Mouse (Mus musculus) heart, postnatal 4 days (tissue): ENCODE measurements around the gene Sik3. TPM values are rescaled to one million over a fixed set of nuclear protein-coding genes. Genes with fewer than 3 reads are reported as not detected.

Experiments
- DNase-seq: peaks from one replicate; pipeline ENCODE4 v3.0.0; 2021
- total RNA-seq, 2 experiments: library from RNA; stranded (reverse); gene quantifications; 2 replicates each; pipeline ENCODE4 v1.2.3; 2021

The Sik3 gene
- total RNA-seq, 2 experiments from 2014 or later: 64.6 to 66.9 TPM

DNA sequence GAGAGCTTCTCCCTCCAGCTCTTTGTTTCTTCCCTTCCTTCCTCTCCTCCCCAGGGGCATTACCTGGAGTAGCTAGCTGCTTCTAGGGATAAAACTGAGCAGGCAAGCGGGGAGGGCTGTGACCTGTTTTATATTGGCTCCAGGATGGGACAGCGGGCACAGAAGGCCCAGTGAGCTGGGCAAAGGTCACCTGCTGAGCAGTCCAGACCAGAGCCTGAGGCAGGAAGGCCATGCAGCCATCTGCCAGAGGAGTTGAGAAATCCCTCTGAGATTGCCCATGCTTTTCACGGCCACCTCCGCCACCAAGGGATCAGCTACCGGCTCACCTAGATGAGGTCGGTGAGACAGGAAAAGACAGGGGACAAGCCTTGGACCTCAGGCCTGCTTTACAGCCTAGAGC lies 222.6 kb downstream of the Sik3 start:
- DNase-seq: no peak

DNA sequence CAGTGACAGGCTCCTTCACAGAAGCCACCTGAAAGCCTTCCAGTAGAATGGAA lies 222.8 kb downstream of the Sik3 start, which contains the start of gene Apoc3:
Gene Apoc3, minus strand, starts transcription at position 41 of the 53 bp plus-strand sequence.
- no peak for DNase-seq

DNA sequence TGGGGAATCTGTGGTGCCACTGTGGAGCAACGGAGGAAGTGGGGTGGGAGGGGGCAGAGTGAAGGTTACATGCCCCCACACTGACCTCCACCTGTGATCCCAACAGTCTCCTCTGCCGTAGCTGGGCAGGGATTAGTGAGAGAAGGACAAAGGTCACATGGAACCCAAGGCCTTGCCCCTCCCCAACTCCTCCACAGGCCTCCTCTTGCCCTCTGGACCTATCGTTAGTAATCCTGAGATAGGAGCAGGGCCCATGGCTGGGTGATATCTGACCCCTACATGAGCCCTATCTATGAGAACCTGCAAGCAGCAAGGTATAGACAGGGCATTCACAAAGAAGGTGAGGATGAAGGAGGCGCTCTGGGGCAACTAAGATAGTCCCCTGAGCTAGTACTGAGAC lies 223.0 kb downstream of the Sik3 start:
- no peak for DNase-seq

DNA sequence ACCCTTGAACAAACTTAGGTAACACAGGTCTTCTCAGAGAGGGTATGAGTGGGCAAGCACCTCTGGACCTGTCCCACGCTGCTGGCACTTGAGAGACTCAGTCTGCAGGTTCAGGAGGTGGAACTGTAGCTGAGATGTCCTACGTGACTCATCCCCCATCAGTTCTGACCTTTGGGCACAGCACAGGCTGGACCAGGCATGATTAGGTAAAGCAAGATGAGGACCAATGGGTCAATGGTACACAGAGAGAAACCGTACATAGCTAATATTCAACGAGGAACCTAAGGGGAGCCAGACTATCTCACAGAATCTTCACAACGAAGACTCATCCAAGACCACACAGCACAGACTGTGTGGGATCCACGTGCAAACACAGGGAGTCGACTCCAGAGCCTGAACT lies 226.2 kb downstream of the Sik3 start:
- DNase-seq: no peak

DNA sequence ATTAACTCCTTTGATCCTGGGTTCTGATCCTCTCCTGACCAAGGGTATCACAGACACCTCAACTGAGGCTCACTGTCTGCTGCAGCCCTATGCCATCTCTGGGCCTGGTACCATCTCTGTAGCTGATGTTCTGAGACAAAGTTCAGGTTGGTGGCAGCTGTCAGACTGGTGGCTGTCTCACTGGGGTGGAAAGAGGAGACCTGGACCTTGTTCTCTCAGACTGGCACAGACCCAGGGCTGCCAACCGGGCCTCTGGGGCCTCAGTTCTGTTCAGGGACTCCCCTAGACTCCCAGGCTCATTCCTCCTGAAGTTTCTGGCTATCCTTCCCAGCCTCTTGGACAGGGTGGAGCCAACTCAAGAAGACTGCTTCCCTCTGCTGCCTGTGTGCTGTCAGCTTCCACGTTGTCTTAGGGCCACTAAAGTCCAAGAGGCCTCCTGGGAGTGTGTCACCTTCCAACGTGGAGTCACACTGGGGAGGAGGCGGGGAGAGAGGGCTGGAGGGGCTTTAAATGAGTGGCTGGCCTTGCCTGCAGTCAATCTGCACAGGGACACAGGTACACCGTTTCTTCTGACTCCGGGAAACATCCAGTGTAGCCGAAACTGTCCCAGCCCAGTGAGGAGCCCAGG lies 228.0 kb downstream of the Sik3 start, which contains the start of gene Apoa4:
Gene Apoa4, plus strand, starts transcription at position 171 of the 628 bp plus-strand sequence.
- DNase-seq: no peak

DNA sequence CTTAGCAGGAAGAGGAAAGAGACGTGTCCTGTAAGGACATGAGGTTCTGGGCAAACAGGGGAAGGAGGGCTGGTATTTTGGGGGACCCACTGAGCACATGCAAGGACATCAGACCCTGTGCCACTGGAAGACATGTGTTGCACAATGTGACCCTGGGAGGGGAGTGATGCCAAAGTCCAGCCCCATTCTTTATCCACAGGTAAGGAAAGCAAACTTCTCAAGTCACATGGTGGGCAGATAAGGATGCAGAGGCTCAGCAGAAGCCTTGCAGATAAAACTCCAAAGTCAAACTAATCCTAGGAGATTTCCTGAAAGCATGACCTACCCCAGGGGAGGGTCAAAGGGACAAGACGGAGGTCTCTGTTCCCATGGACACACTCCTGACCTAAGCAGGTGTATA lies 229.2 kb downstream of the Sik3 start:
- DNase-seq: no peak

DNA sequence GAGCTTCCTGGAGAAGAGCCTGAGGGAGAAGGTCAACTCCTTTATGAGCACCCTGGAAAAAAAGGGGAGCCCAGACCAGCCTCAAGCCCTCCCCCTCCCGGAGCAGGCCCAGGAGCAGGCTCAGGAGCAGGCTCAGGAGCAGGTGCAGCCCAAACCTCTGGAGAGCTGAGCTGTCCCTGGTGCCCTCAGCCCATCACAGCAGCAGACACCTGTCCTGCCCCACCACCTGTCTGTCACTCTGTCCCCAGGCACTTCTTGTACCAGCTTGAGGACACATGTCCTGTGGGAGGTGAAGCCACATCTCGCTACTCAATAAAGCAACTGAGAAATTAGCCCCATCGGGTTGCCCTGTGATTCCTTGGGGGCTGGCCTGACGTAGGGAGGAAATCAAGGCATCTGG lies 230.5 kb downstream of the Sik3 start:
- no peak for DNase-seq

DNA sequence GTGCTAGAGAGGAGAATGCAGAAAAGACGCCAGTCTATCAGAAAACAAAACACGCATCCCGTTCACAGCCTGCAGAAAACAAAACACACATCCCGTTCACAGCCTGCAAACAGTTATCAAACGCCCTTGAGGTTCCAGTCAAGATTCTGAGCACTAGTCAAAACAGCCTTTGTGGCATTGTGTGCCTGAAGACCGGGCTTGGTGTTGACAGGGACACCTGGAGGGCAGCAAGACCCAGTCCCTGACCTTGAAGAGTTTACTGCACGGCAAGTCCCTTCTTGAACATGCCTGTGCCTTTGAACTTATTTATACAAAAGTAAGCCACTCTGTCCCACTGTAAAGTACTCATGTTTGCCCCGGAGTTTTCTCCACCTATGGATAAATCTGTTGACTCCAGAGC lies 231.0 kb downstream of the Sik3 start:
- no peak for DNase-seq

DNA sequence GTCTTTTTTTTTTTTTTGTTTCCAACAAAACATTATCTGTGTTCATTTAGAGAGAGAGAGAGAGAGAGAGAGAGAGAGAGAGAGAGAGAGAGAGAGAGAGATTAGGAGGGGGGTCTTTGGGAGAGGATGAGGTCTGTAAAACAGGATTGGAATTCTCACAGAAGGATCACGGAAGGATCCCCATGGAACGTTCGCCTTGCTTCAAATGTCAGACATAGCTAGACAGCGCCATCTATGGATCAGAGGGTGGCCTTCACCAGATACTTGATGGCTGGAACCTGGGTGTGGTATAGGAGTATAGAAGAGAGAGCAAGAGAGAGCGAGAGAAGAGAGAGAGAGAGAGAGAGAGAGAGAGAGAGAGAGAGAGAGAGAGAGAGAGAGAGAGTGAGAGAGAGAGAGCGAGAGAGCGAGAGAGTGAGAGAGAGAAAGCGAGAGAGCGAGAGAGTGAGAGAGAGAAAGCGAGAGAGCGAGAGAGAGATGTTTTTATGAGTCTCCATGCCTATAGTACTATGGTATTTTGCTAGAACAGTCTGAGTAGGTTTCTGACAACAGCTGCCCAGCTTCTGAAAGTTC lies 234.2 kb downstream of the Sik3 start:
- peak; percentile 78 for DNase-seq

DNA sequence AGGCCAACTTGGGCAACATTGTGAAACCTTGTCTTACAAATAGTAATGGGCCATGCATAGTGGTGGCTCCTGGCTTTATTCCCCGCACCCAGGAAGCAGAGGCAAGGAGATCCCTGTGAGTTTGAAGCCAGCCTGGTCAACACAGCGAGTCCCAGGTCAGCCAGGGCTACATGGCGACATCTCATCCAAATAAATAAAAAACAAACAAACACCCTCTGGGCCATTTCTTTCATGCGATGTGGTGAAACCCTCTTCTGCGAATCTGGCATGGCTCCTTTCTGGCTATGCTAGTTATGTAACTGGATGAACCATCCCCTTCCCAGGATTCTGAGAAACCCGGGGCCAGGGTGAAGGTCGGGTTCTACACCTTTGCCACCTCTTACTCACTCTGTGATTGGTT lies 243.6 kb downstream of the Sik3 start:
- DNase-seq: no peak

DNA sequence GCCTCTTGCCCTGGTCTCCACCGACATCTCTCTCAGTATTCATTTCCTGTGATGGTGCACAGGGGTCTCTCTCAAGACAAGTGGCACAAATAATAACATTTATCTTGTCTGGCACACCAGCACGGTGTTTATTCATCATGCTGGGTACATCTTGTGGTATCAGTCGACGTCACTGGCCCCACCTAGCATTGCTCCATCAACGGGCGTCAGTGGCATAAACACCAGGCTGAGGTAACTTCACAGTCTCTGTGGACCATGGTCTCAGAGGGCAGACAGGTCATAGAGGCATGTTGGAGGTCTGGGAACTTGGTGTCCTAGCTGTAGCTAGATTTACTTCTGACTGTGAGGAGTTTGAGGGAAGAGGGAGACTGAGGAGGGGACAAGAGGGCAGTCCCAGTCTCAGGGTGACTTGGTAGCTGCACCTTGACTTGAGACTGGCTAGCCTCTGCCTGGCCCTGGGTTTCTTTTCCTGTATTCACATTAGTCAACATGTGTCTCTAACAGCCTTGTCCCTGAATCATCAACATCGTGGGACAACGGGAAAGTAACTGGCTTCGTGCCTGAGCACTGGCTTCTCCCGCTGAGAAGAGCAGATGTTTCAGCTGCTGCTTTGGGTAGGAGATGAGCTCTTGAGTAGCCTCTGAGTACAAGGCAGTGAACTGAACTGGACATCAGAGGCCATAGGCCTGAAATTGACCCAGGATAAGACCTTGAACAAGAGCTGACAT lies 244.2 kb downstream of the Sik3 start:
- DNase-seq: no peak

DNA sequence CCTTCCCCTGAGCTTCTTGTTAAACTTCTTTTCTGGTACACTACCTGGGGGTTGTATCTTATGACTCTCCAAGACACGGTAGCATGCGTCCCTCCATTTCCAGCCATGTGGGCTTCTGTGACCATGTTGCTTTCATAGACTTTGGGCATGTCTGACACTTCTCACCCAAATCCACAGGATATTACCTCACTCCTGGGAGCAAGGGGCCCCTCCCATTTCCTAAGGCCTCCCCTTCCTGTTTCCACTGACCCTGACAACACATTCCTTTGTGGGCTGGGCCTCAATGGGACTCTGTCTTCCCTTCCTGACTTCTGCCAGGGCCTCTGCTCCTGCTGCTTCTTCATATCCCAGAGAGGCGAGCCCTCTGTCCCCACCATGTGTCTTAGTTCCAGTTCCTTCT lies 244.9 kb downstream of the Sik3 start:
- DNase-seq: peak; percentile 35

DNA sequence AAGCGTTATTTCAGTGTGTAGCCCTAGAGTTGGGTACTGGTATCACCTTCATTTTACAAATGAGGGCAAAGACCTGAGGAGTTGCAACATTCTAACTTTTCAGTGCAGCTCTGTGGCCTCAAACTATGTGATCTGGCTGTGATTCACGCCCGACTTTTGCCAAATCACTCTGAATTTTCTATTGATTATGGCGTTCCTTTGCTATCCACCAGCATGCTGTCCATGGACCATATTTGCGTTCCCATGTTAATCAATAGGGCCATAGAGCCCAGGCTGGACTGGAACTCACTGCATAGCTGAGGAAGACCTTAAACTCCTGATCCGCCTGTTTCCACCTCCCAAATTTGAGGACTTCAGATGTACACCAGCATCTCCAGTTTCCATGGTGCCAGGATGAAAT lies 246.5 kb downstream of the Sik3 start:
- DNase-seq: no peak

DNA sequence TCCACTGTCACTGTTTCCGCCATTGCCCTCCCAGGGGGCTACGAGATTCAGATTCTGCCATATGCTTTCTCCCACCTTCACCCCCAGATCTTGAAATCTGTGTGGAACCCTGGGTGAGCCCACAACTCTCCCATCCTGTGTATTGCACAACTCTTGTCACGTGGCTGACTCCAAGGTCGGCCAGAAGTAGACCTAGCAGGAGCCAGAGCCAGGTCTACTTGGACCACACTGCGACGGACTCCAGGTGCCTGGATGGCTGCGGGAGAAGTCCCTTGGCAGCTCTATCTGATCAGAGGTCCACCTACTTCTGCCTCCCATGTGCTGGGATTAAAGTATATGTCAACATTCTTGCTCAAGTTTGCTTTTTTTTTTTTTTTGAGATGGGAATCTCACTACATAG lies 248.5 kb downstream of the Sik3 start:
- DNase-seq: no peak

DNA sequence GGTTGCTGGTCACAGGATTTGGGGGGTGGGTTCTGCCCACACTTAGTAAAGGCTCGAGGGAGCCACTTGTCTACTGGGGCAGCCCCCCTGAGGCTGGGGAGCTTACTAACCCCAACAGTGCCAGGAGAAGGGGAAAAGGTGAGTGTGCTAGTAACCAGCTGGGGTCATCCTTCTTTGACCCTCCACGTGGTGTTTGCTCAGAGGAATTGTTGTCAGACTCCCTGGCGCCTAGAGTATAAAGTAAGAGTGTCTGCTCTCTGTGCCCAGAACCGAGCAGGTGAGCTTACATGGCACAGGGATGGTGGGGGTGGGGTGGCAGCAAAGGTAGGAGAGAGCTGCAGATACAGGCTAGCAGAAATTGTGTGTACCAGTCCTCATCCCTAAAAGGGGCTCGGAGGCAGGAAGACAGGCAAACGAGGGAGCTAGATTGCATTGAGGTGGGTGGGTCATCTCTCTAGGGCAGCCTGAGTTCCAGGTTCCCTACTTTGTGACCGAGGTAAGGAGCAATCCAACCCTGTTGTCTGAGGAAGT lies 255.8 kb downstream of the Sik3 start, which contains the start of gene Apoa5:
Gene Apoa5, plus strand, starts transcription at position 291 of the 531 bp plus-strand sequence.
- DNase-seq: no peak

DNA sequence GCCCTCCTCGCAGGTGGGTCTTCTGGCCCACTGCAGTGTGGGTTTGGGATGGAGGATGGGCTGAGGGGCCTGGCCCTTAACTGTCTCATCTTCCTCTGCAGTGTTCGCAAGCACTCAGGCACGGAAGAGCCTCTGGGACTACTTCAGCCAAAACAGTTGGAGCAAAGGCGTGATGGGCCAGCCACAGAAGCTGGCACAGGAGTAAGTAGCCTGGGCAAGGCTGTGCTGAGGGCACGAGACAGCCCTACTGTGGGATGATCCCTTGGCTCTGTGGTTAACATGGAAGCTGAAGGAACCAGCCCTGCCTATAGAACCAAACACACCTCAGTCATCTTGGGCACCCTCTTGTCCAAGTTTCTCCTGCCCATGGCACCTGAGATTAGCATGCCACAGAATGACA lies 256.5 kb downstream of the Sik3 start:
- no peak for DNase-seq

DNA sequence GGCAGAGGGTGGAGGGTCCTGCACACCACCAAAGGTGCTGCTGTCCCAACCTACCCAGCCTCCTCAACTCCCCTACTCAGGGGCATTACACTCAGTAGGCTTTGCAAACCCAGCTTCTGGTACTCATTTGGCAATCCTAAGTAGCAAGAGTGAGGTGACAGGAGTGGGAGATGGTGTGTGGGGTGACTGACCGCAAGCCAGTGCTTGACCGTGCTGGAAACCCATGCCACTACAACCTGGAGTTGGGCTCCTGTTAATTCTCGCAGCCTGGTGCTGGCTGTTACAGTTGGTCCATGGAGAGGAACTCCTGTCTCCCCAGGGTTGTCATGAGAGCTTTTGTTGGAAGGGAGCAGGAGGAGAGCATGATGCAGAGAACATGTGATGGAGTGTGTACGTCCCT lies 258.2 kb downstream of the Sik3 start:
- no peak for DNase-seq

DNA sequence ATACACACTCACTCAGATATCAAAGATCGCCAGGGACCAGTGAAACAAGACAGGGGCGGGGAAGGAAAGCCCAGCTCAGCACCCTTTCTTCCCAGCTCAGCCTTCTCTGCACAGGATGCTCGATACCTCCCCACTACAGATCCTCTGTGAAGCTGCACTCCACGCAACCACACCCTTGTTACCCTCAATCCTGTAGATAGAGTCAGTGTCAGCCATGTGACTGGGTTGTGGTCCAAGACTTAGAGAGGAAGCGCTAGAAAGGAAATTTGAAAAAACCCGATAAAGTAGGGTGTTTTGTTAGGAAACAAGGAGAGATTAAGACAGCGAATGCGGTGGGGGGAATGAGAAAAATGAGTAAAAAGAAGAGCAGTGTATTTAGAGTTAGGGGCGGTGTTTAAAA lies 259.4 kb downstream of the Sik3 start:
- no peak for DNase-seq

DNA sequence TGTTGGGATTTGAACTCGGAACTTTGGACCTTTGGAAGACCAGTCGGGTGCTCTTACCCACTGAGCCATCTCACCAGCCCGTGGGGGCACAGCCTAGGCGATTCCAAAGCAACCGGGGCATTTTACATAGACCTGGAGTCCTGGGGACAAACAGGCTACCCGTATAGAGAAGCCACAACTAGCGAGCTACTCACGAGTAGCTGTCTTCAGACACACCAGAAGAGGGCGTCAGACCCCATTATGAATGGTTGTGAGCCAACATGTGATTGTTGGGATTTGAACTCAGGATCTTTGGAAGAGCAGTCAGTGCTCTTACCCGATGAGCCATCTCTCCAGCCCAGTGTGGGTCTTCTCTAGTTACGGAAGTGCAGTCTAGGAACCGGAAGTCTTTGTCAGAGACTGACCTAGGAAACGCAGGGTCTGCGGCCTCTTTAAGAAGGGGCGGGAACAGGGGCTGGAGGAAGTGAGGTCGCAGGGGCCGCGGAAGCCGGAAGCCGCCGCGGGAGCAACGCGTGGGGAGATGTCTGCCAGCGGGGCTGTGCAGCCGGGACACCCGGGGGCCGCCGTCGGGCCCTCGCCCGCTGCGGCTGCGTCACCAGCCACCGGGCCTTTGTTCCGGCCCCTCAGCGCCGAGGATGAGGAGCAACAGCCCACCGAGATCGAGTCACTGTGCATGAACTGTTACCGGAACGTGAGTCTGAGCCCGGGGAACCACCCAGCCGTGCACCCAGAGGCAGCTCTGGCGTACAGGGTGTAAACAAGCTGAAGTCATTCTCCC lies 260.2 kb downstream of the Sik3 start, which contains the start of gene Zpr1:
Gene Zpr1, plus strand, starts transcription at position 388 of the 778 bp plus-strand sequence.
- DNase-seq: peak; percentile 89
